Mouse (Mus musculus) limb, embryonic 11.5 days (tissue): ENCODE results near the gene Gas2l1. TPM values are rescaled to one million over a fixed set of nuclear protein-coding genes. Genes with fewer than 3 reads are reported as not detected.
A peak's percentile ranks its signal among the peaks of the same experiment; 100 is the strongest.

ENCODE experiments used
- ATAC-seq: fragments of 200-750 bp; cut with Nextera tagmentation; 2 replicates; pipeline ENCODE4 v1.8.0; 2017; ENCODE audit warnings: low read depth; ENCODE audit not compliant: insufficient number of reproducible peaks, low FRiP score, low TSS enrichment
- DNase-seq: peaks from one replicate; pipeline ENCODE4 v3.0.0-alpha.2; 2015; ENCODE audit warnings: low spot score
- H3K27ac ChIP-seq: fragments of 300-500 bp; sonication (generic); replicated peaks from 2 replicates; pipeline ENCODE4 v1.5.1; 2014; ENCODE audit warnings: low read depth, mild to moderate bottlenecking, low read length
- H3K27me3 ChIP-seq: fragments of 300-500 bp; sonication (generic); 2 replicates; pipeline ENCODE4 v1.6.1; 2014; ENCODE audit warnings: mild to moderate bottlenecking, low read length, mixed read lengths; ENCODE audit not compliant: control insufficient read depth, insufficient read depth
- H3K36me3 ChIP-seq: fragments of 300-500 bp; sonication (generic); 2 replicates; pipeline ENCODE4 v1.6.1; 2014; ENCODE audit warnings: mild to moderate bottlenecking, low read length, moderate library complexity, mixed read lengths; ENCODE audit not compliant: control insufficient read depth, insufficient read depth
- H3K4me1 ChIP-seq: fragments of 300-500 bp; sonication (generic); 2 replicates; pipeline ENCODE4 v1.6.1; 2014; ENCODE audit warnings: low read length, mixed read lengths; ENCODE audit not compliant: control insufficient read depth, insufficient read depth
- H3K4me2 ChIP-seq: fragments of 300-500 bp; sonication (generic); 2 replicates; pipeline ENCODE4 v1.6.1; 2014; ENCODE audit warnings: low read depth, mild to moderate bottlenecking, moderate library complexity; ENCODE audit not compliant: severe bottlenecking
- H3K4me3 ChIP-seq: fragments of 300-500 bp; sonication (generic); 2 replicates; pipeline ENCODE4 v1.5.1; 2014; ENCODE audit warnings: low read depth, low read length
- H3K9ac ChIP-seq: fragments of 300-500 bp; sonication (generic); 2 replicates; pipeline ENCODE4 v1.6.1; 2014; ENCODE audit warnings: mild to moderate bottlenecking, low read length
- H3K9me3 ChIP-seq: fragments of 300-500 bp; sonication (generic); 2 replicates; pipeline ENCODE4 v1.6.1; 2016; ENCODE audit warnings: low read length; ENCODE audit not compliant: control insufficient read depth
- WGBS: fragments of 180-500 bp; shearing (Covaris S2); extraction: QIAGEN DNeasy Blood & Tissue Kit; methylation state at CpG from one replicate; pipeline ENCODE4 v1.1.7; 2014; 5-methylcytosine and 5-hydroxymethylcytosine counted together
- polyA plus RNA-seq: library from polyadenylated mRNA; unstranded; fragments of >200 nt; fragmentation: Nextera tagmentation; extraction: Ambion mirVana; gene quantifications from 2 replicates; pipeline ENCODE4 v1.2.1, GENCODE M21; 2014

Gene Gas2l1
- polyA plus RNA-seq, 1 experiment from 2014 or later, result 34.2 TPM

DNA sequence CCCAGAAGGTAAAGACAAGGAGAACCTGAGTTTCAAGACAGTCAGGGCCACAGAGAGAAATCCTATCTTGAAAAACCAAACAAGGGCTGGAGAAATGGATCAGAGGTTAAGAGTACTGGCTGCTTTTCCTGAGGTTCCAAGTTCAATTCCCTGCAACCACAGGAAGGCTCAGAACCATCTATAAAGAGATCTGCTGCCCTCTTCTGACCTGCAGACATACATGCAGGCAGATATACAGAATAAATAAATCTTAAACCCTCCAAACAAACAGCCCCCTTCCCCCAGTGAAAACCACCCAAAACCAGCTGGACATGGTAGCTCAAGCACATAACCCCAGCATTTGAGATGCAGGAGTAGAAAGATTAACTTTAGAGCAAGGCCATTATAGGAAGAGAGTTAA lies 10.6 kb upstream of the Gas2l1 start:
- H3K9ac ChIP-seq, result no peak overlapping the region
- H3K36me3 ChIP-seq, result peaks cover 43% of the 10 kb centered on the region; the same call in 1 of the 2 replicates
- DNase-seq, result no peak
- H3K4me3 ChIP-seq, result no peak overlapping the region
- no peaks in the 10 kb centered on the region for H3K27me3 ChIP-seq
- no peak overlapping the region for H3K4me2 ChIP-seq
- H3K9me3 ChIP-seq, result no peaks in the 10 kb centered on the region
- H3K4me1 ChIP-seq, result no peaks in the 10 kb centered on the region
- no peak for ATAC-seq
- H3K27ac ChIP-seq, result no peak overlapping the region

DNA sequence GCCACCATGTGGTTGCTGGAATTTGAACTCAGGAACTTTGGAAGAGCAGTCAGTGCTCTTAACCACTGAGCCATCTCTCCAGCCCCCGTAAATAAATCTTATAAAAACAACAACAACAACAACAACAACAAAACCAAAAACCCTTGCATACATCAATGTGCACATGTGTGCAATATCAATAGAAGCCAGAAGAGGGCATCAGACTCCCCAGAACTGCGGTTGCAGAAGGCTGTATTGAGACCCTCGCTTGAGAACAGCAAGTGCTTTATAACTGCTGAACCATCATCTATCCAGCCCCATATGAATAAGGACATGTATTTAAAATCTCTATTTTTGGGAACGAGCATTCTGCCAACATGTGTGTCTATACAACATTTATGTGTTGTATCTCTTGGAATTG lies 9.8 kb upstream of the Gas2l1 start:
- DNase-seq (peak; percentile 54), ATAC-seq (no peak)
- Histone ChIP-seq H3K27me3 (no peaks in the 10 kb centered on the region), H3K36me3 (peaks cover 46% of the 10 kb centered on the region; the same call in 1 of the 2 replicates), H3K9ac (no peak overlapping the region), H3K9me3 (no peaks in the 10 kb centered on the region), H3K4me1 (no peaks in the 10 kb centered on the region), H3K4me3 (no peak overlapping the region), H3K4me2 (no peak overlapping the region), H3K27ac (no peak overlapping the region)
- 73% methylated on average over 4 of the region's 4 CpGs for WGBS

- H3K27ac ChIP-seq, result no peak overlapping the region
- H3K9ac ChIP-seq, result no peak overlapping the region
- no peak for DNase-seq
- peaks cover 15% of the 10 kb centered on the region for H3K27me3 ChIP-seq
- no peak for ATAC-seq
- peaks cover 11% of the 10 kb centered on the region; the same call in 1 of the 2 replicates for H3K4me1 ChIP-seq
- WGBS, result 87% methylated on average over 9 of the region's 9 CpGs
- no peak overlapping the region for H3K4me2 ChIP-seq
- H3K9me3 ChIP-seq, result no peaks in the 10 kb centered on the region
- H3K4me3 ChIP-seq, result no peak overlapping the region
- H3K36me3 ChIP-seq, result peaks cover 38% of the 10 kb centered on the region
Measured at GRCm38 (mm10) chr11:5068126-5068971, 3.2 kb upstream of the Gas2l1 start.

- H3K9me3 ChIP-seq, result no peaks in the 10 kb centered on the region
- H3K4me3 ChIP-seq, result no peak overlapping the region
- H3K27me3 ChIP-seq, result peaks cover 27% of the 10 kb centered on the region
- H3K4me1 ChIP-seq, result peaks cover 20% of the 10 kb centered on the region
- H3K27ac ChIP-seq, result no peak overlapping the region
- no peak overlapping the region for H3K4me2 ChIP-seq
- no peak for ATAC-seq
- peaks cover 26% of the 10 kb centered on the region for H3K36me3 ChIP-seq
- no peak overlapping the region for H3K9ac ChIP-seq
- DNase-seq, result no peak
Measured at GRCm38 (mm10) chr11:5067063-5067462, 1.9 kb upstream of the Gas2l1 start.

DNA sequence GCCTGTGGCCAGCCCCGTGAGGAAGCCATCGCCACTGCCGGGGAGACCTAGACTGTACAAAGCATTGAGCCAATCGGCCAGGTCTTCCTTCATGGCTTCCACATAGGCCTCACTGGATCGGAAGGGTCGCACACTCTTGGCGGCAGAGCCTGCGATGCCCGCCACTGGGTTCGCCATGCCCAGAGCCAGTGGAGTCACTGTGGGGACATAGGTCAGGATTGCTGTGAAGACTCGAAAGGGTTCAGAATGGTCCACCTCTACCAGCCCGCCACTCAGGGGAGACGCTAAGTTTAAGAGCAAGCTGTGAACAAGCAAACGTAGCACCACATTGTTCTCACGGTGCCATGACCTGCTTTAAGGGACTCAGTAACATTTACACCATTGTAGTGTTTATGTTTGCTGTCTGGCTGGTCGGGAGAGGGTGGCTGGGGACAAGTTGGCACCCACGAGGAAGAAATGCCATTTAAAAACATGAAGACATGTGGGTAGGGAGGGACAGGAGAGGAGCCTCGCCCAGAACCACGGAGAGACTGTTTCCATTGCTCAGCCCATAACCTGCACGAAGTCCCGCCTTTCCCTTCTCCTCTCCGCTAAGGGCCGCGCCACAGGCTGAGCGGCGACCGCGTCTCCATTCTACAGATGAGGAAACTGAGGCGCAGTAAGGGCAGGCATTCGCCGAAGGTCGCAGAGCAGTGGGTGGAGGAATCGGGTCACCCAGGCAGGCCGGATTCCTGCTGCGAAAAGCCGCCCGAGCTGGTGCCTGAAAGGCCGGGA lies 658 bp downstream of the Gas2l1 start:
- 14% methylated on average over 38 of the region's 38 CpGs for WGBS
- Histone ChIP-seq H3K27me3 (peaks cover 53% of the 10 kb centered on the region), H3K36me3 (peaks cover 8% of the 10 kb centered on the region), H3K9me3 (no peaks in the 10 kb centered on the region), H3K4me3 (peak overlapping the region; percentile 67), H3K4me2 (peak overlapping the region; percentile 92), H3K9ac (peak overlapping the region; percentile 74), H3K27ac (no peak overlapping the region), H3K4me1 (peaks cover 37% of the 10 kb centered on the region)
- peak; percentile 41 for DNase-seq
- ATAC-seq, result peak; percentile 8; the same call in 1 of the 2 replicates

- Histone ChIP-seq H3K9ac (no peak overlapping the region), H3K4me3 (peak overlapping the region; percentile 67), H3K9me3 (no peaks in the 10 kb centered on the region), H3K27me3 (peaks cover 61% of the 10 kb centered on the region), H3K36me3 (peaks cover 3% of the 10 kb centered on the region; the same call in 1 of the 2 replicates), H3K4me1 (peaks cover 39% of the 10 kb centered on the region), H3K27ac (no peak overlapping the region), H3K4me2 (peak overlapping the region; percentile 92; the same call in 1 of the 2 replicates)
- peak; percentile 47 for DNase-seq
- ATAC-seq, result no peak
- WGBS, result 46% methylated on average over 31 of the region's 31 CpGs
Measured at GRCm38 (mm10) chr11:5063561-5064281, 1.4 kb downstream of the Gas2l1 start.

- ATAC-seq, result no peak
- Histone ChIP-seq H3K4me1 (peaks cover 43% of the 10 kb centered on the region), H3K36me3 (no peaks in the 10 kb centered on the region), H3K9ac (no peak overlapping the region), H3K4me3 (no peak overlapping the region), H3K9me3 (no peaks in the 10 kb centered on the region), H3K27me3 (peaks cover 66% of the 10 kb centered on the region), H3K27ac (no peak overlapping the region), H3K4me2 (no peak overlapping the region)
- 66% methylated on average over 13 of the region's 13 CpGs for WGBS
- no peak for DNase-seq
Measured at GRCm38 (mm10) chr11:5062860-5063505, 2.1 kb downstream of the Gas2l1 start.

- H3K9ac ChIP-seq, result 0 out of 2 replicates have a peak overlapping the region, but pooled peaks have one; percentile 13
Measured at GRCm38 (mm10) chr11:5062326-5062725, 2.8 kb downstream of the Gas2l1 start.

More at GRCm38 (mm10) chr11:5062326-5062725, 2.8 kb downstream of the Gas2l1 start:
- Histone ChIP-seq H3K36me3 (no peaks in the 10 kb centered on the region), H3K4me1 (peaks cover 47% of the 10 kb centered on the region), H3K27me3 (peaks cover 73% of the 10 kb centered on the region), H3K4me2 (peak overlapping the region; percentile 80), H3K9me3 (no peaks in the 10 kb centered on the region), H3K4me3 (peak overlapping the region; percentile 29), H3K27ac (no peak overlapping the region)
- ATAC-seq (no peak), DNase-seq (no peak)
- 12% methylated on average over 13 of the region's 13 CpGs for WGBS
